Mouse (Mus musculus) embryonic facial prominence, embryonic 14.5 days (tissue): ENCODE data around the gene Prnd. TPM values are rescaled to one million over a fixed set of nuclear protein-coding genes. Genes with fewer than 3 reads are reported as not detected.

Experiments used
- ATAC-seq: fragments of 200-750 bp; cut with Nextera tagmentation; 2 replicates; pipeline ENCODE4 v1.8.0; 2017; ENCODE audit warnings: low read depth, moderate number of reproducible peaks, moderate TSS enrichment
- DNase-seq: peaks from one replicate; pipeline ENCODE4 v3.0.0-alpha.2; 2015; ENCODE audit warnings: low spot score
- H3K27ac ChIP-seq: fragments of 300-500 bp; sonication (generic); replicated peaks from 2 replicates; pipeline ENCODE4 v1.5.1; 2014; ENCODE audit warnings: low read depth, mild to moderate bottlenecking, low read length, moderate library complexity
- H3K27me3 ChIP-seq: fragments of 300-500 bp; sonication (generic); replicated peaks from 2 replicates; pipeline ENCODE4 v1.6.1; 2014; ENCODE audit warnings: low read length; ENCODE audit not compliant: control insufficient read depth, insufficient read depth
- H3K36me3 ChIP-seq: fragments of 300-500 bp; sonication (generic); 2 replicates; pipeline ENCODE4 v1.6.1; 2014; ENCODE audit warnings: low read length, mixed read lengths; ENCODE audit not compliant: control insufficient read depth, insufficient read depth
- H3K4me1 ChIP-seq: fragments of 300-500 bp; sonication (generic); 2 replicates; pipeline ENCODE4 v1.6.1; 2014; ENCODE audit warnings: antibody characterized with exemption, low read length; ENCODE audit not compliant: control insufficient read depth, insufficient read depth
- H3K4me2 ChIP-seq: fragments of 300-500 bp; sonication (generic); 2 replicates; pipeline ENCODE4 v1.6.1; 2014; ENCODE audit warnings: low read depth, mild to moderate bottlenecking, low read length, moderate library complexity, mixed read lengths
- H3K4me3 ChIP-seq: fragments of 300-500 bp; sonication (generic); 2 replicates; pipeline ENCODE4 v1.5.1; 2014; ENCODE audit warnings: low read depth, mild to moderate bottlenecking, low read length
- H3K9ac ChIP-seq: fragments of 300-500 bp; sonication (generic); 2 replicates; pipeline ENCODE4 v1.6.1; 2014; ENCODE audit warnings: low read depth, mild to moderate bottlenecking, low read length, moderate library complexity, mixed read lengths
- H3K9me3 ChIP-seq: fragments of 300-500 bp; sonication (generic); 2 replicates; pipeline ENCODE4 v1.6.1; 2016; ENCODE audit warnings: low read length; ENCODE audit not compliant: control insufficient read depth
- WGBS: fragments of 180-500 bp; shearing (Covaris S2); extraction: QIAGEN DNeasy Blood & Tissue Kit; methylation state at CpG from one replicate; pipeline ENCODE4 v1.1.7; 2014; 5-methylcytosine and 5-hydroxymethylcytosine counted together
- polyA plus RNA-seq: library from polyadenylated mRNA; unstranded; fragments of >200 nt; fragmentation: Nextera tagmentation; extraction: Ambion mirVana; gene quantifications from 2 replicates; pipeline ENCODE4 v1.2.1, GENCODE M21; 2014

Gene Prnd
- polyA plus RNA-seq, 1 experiment from 2014 or later, result 47.6 TPM

GRCm38 (mm10) chr2:131996369-131996768 lies 45.7 kb downstream of the Prnd start:
- Histone ChIP-seq H3K9me3 (no peaks in the 10 kb centered on the region), H3K4me3 (no peak overlapping the region), H3K36me3 (peaks cover 5% of the 10 kb centered on the region; the same call in 1 of the 2 replicates), H3K4me1 (peaks cover 8% of the 10 kb centered on the region), H3K27me3 (no peaks in the 10 kb centered on the region), H3K9ac (no peak overlapping the region), H3K4me2 (no peak overlapping the region), H3K27ac (no peak overlapping the region)
- 86% methylated on average over 7 of the region's 7 CpGs for WGBS
- ATAC-seq (no peak), DNase-seq (no peak)

DNA sequence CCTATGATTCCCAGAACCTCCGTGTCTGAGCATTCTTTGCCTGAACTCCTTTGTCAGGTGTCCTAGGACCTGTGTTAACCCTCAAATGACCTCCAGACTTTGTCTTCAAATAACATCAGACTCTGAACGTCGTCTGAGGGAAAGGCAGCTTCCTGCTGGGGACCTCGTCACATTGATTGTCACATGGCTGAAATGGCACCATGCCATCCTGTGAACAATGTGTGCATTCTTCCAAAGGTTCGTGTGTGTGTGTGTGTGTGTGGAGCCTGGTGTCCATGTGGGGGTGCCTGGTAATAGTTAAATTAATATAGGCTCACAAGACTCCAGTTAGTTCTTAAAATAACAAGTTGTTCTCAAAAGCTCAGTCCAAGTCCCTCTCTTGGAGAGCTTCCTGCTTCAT lies 46.7 kb downstream of the Prnd start:
- no peaks in the 10 kb centered on the region for H3K9me3 ChIP-seq

GRCm38 (mm10) chr2:132001696-132002334 lies 51.2 kb downstream of the Prnd start:
- H3K4me2 ChIP-seq, result no peak overlapping the region

More for the DNA sequence above, 46.7 kb downstream of the Prnd start:
- peaks cover 5% of the 10 kb centered on the region; the same call in 1 of the 2 replicates for H3K4me1 ChIP-seq
- DNase-seq (no peak), ATAC-seq (no peak)
- H3K4me3 ChIP-seq, result no peak overlapping the region
- H3K27me3 ChIP-seq, result no peaks in the 10 kb centered on the region
- H3K9ac ChIP-seq, result no peak overlapping the region
- 36% methylated on average over 5 of the region's 5 CpGs for WGBS
- peaks cover 5% of the 10 kb centered on the region; the same call in 1 of the 2 replicates for H3K36me3 ChIP-seq
- H3K4me2 ChIP-seq, result no peak overlapping the region
- H3K27ac ChIP-seq, result no peak overlapping the region

DNA sequence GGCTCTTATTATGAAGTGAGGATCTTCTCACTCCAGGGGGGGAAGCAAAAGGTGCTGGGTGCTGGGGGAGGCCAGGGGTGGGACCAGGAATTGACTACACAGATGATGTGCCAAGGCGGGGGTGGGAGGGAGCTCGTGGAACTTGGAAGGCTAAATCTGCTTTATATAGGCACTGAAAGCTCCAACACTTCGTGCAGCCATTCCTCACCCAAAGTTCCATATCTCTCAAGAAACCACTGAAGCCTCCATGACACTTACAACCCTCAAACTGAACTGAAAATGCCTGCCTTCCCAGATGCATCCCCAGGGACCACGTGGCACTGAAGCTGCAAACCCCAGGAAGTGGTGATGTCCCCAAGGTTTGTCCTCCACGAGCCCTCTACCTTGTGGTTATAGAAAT lies 53.3 kb downstream of the Prnd start:
- Histone ChIP-seq H3K4me2 (no peak overlapping the region), H3K27me3 (no peaks in the 10 kb centered on the region), H3K4me3 (no peak overlapping the region), H3K4me1 (peaks cover 21% of the 10 kb centered on the region), H3K9ac (no peak overlapping the region), H3K36me3 (no peaks in the 10 kb centered on the region; the same call in 1 of the 2 replicates), H3K9me3 (no peaks in the 10 kb centered on the region), H3K27ac (no peak overlapping the region)
- WGBS, result 74% methylated on average over 5 of the region's 5 CpGs
- ATAC-seq, result no peak
- DNase-seq, result no peak

More at GRCm38 (mm10) chr2:132001696-132002334, 51.2 kb downstream of the Prnd start:
- Histone ChIP-seq H3K27ac (no peak overlapping the region), H3K9me3 (no peaks in the 10 kb centered on the region), H3K27me3 (no peaks in the 10 kb centered on the region), H3K36me3 (peaks cover 5% of the 10 kb centered on the region; the same call in 1 of the 2 replicates), H3K9ac (no peak overlapping the region), H3K4me1 (peaks cover 16% of the 10 kb centered on the region), H3K4me3 (no peak overlapping the region)
- DNase-seq (no peak), ATAC-seq (no peak)
- 70% methylated on average over 13 of the region's 13 CpGs for WGBS

DNA sequence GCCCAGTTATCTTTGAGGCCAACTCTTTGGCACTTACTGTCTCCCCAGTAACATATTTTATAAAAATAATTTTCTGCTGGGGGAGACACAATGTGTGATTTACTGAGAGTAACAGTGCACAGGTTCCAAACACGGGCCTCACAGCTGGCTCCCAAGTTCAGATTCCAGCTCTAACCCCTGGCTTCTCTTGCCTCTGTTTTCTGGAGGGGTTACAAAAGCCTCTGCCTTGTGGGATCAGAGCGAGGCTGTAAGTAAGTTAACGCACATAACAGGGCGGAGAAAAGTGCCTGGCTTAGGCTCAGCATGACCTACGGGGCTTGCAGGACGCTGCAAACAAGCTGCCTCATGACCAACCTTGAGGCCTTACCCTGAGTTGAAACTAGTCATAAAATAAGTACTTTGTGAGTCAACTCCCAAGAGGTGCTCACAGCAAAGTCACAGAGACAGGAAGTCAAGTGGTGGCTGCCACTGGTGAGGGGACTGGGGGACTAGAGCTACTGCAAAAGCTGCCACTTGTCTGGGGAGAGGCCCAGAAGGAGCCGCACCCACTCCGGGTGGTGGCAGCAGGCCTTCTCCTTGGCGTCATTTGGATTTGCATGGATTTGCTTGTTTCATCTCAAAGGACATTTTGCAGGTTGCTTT lies 54.0 kb downstream of the Prnd start:
- DNase-seq, result no peak
- H3K36me3 ChIP-seq, result no peaks in the 10 kb centered on the region; the same call in 1 of the 2 replicates
- ATAC-seq, result no peak
- H3K4me3 ChIP-seq, result no peak overlapping the region
- H3K9ac ChIP-seq, result no peak overlapping the region
- H3K27me3 ChIP-seq, result no peaks in the 10 kb centered on the region
- WGBS, result 70% methylated on average over 9 of the region's 9 CpGs
- no peaks in the 10 kb centered on the region for H3K9me3 ChIP-seq
- peaks cover 21% of the 10 kb centered on the region for H3K4me1 ChIP-seq
- H3K27ac ChIP-seq, result no peak overlapping the region
- no peak overlapping the region for H3K4me2 ChIP-seq

DNA sequence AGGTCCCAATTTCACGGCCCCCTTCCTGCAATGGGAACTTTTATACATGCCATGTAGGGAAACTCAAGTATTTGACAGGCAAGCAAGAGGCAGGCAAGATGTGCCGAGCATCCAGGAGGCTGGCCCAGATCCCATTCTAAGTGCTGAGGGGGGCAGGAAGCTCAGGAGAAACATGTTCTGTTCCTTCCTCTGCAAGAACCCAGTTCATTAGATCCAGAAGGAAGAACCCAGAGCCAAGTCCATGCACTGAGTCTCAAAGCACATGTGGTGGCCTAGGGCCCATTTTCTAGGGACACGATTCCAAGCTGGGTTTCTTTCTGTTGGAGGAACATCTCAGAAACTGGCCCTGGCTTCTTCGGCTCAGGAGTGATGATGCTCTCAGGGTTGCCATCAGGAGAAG lies 54.8 kb downstream of the Prnd start:
- Histone ChIP-seq H3K9ac (no peak overlapping the region), H3K4me2 (no peak overlapping the region), H3K4me3 (no peak overlapping the region), H3K27ac (peak overlapping the region; percentile 69), H3K4me1 (peaks cover 21% of the 10 kb centered on the region), H3K36me3 (no peaks in the 10 kb centered on the region; the same call in 1 of the 2 replicates), H3K27me3 (no peaks in the 10 kb centered on the region), H3K9me3 (no peaks in the 10 kb centered on the region)
- ATAC-seq, result no peak
- DNase-seq, result no peak
- 64% methylated on average over 4 of the region's 4 CpGs for WGBS

Other genes starting within 250 kb of the Prnd start
- not detected in 2 replicates for gene Erv3, start 91.1 kb upstream of the Prnd start, polyA plus RNA-seq
- 47.3 and 50.3 TPM in 2 replicates for gene Prnp, start 40.9 kb upstream of the Prnd start, polyA plus RNA-seq
- gene Prn, start 40.9 kb upstream of the Prnd start, polyA plus RNA-seq, result not detected in 2 replicates
- 23.0 and 23.1 TPM in 2 replicates for gene Rassf2, start 79.4 kb downstream of the Prnd start, polyA plus RNA-seq
- 18.3 and 18.5 TPM in 2 replicates for gene Slc23a2, start 194.2 kb downstream of the Prnd start, polyA plus RNA-seq